Mouse (Mus musculus) left cerebral cortex, adult 8-10 months (tissue): ENCODE results near the gene Plod3. TPM values are rescaled to one million over a fixed set of nuclear protein-coding genes. Genes with fewer than 3 reads are reported as not detected.
A peak's percentile ranks its signal among the peaks of the same experiment; 100 is the strongest.

Experiments
- DNase-seq, 2 experiments: peaks; one replicate each; pipeline ENCODE4 v3.0.0; 2022; ENCODE audit warnings: low spot score in 2 of 2
- total RNA-seq, 4 experiments: library from RNA; stranded (reverse); gene quantifications; 2 replicates each; pipeline ENCODE4 v1.2.4; 2022

Plod3 gene
- total RNA-seq, 4 experiments from 2014 or later = 27.9 to 43.3 (median 34.2) TPM

- DNase-seq = no peak
Observed at GRCm38 (mm10) chr5:137015913-137016312, 29.1 kb downstream of the Plod3 start.

DNA sequence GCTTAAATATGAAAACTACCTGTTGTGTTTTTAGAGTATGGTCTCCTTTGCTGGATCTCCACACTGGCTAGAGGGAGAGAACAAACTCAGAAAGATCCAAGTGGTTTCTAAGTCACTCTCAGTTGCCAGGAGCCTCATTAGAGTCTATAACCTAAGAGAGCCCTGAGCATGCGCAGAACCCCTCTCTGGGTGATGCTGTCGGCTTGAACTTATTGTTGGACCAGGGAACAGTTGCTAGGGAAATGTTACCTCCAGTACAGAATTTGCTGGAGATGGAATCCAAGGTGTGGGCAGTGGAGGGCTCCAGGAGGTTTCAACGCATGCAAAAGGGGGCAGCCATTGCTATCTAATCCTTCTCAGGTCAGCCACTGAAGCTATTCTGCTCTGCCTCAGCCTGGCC, 37.5 kb downstream of the Plod3 start:
- no peak for DNase-seq

GRCm38 (mm10) chr5:137025132-137025531, 38.3 kb downstream of the Plod3 start:
- peak; percentile 59 to 78 for DNase-seq

DNA sequence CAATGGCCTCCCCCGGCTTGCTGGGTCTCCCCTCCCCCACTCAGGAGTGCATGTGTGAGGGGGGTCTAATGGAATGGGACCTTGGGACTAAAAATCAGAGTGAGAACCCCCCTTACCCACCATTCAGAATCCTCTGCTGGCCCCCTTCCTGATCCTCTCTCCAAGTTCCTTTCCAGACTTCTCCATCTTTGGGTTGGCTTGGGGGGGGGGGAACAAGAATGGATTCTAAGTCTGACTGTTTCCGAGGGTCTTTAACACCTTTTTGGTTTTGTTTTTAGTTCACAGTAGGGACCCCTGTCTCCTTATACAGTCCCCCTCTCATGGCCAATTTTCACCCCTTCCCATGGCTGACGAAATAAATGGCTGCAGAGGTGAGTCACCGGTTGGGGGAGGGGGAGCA, 39.3 kb downstream of the Plod3 start, which contains the start of gene Vgf:
TSS of gene Vgf (plus strand) at position 301 of the 400 bp plus-strand sequence.
- DNase-seq = no peak

GRCm38 (mm10) chr5:137028561-137029272, 41.9 kb downstream of the Plod3 start:
- no peak for DNase-seq

DNA sequence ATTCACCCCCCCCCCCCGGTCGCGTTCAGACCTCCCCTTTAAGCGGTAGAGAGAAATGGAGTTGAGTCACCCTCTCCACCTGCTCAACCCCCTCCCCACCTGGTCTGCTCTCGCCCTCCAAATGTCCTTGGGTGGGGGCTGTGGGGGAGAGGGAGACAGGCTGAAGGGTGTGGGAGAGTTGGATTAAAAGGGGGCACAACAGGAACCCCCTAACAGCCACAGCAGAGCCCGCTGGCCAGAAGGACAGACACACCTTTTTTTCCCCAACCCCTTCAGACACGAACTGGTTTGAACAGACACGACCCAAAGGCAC, 42.4 kb downstream of the Plod3 start:
- DNase-seq = no peak

- peak; percentile 91 to 93 for DNase-seq
Observed at GRCm38 (mm10) chr5:137029643-137030415, 43.0 kb downstream of the Plod3 start.

DNA sequence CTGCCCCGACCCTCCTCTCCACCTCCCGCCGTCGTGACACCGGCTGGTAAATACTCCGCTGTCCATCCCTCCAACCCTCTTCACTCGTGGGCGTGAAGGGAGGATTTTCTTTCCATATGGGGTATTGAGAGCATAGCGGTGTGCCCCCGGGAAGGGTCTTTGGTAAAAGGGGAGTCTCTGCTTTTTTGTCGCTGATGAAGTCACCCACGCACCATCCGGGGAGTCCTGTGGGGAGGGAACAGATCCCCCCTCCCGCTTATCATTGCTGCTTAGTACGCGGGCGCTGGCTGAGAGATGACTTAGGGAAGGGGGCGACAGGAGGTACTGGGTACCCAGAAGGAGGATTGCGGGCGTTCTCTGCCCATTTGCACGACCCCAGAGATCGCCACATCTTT, 43.6 kb downstream of the Plod3 start:
- peak; percentile 51 to 65 for DNase-seq

DNA sequence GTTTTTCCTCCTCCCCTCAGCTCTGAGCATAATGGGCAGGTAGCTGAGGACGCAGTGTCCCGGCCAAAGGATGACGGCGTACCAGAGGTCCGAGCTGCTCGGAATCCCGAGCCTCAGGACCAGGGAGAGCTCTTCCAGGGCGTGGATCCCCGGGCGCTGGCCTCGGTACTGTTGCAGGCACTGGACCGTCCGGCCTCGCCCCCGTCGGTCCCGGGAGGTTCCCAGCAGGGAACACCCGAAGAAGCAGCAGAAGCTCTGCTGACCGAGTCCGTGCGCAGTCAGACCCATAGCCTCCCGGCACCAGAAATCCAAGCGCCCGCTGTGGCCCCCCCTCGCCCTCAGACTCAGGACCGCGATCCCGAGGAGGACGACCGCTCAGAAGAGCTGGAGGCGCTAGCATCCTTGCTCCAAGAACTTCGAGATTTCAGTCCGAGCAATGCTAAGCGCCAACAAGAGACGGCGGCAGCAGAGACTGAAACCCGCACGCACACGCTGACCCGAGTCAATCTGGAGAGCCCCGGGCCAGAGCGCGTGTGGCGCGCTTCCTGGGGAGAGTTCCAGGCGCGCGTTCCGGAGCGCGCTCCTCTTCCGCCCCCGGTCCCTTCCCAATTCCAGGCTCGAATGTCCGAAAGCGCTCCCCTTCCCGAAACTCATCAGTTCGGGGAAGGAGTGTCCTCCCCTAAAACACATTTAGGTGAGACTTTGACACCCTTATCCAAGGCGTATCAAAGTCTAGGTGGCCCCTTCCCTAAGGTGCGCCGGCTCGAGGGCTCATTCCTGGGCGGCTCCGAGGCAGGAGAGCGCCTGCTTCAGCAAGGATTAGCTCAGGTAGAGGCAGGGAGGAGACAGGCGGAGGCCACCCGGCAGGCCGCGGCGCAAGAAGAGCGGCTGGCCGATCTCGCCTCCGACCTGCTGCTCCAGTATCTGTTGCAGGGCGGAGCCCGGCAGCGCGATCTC, 44.5 kb downstream of the Plod3 start:
- no peak for DNase-seq

GRCm38 (mm10) chr5:137032033-137032421, 45.2 kb downstream of the Plod3 start:
- peak; percentile 50 to 61 for DNase-seq

DNA sequence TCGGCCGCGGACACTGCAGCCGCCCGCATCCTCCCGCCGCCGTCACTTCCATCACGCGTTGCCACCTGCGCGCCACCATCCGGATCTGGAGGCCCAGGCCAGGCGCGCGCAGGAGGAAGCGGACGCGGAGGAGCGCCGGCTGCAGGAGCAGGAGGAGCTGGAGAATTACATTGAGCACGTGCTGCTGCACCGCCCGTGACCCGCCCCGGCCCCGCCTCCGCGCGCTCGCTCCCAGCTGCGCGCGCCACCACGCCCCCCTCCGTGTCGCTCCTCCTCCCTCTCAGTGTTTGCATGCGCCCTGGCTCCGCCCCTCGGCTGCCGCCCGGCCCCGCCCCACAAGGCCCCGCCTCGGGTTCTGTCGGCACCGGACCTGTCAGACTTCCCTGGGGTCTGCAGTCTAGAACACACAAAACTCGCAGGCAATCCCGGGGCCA, 45.8 kb downstream of the Plod3 start:
- peak; percentile 66 to 84 for DNase-seq

DNA sequence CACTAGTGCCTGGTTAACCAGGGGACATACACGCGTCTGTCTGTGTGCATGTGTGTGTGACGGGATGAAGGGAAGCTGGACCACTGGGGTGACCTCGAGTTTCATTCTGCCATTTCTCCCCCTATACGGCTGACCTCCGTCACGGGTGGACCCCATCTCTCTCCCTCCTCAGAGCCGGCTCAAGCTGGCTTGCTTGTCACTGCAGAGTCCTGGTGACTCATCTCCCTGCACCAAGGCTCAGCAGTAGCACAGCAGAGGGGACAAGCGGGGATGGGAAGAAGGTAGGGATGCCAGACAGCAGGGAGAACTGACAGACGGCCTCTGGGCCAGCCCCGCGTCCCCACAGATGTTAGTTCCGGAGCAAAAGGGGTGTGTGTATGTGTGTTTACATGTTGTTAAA, 49.4 kb downstream of the Plod3 start:
- peak in 1 of 2 experiments; percentile 59 for DNase-seq

- DNase-seq = no peak
Observed at GRCm38 (mm10) chr5:137039453-137039852, 52.6 kb downstream of the Plod3 start.

GRCm38 (mm10) chr5:137041442-137041841, 54.6 kb downstream of the Plod3 start:
- DNase-seq = no peak

- DNase-seq = no peak
Observed at GRCm38 (mm10) chr5:137043997-137044396, 57.2 kb downstream of the Plod3 start.

DNA sequence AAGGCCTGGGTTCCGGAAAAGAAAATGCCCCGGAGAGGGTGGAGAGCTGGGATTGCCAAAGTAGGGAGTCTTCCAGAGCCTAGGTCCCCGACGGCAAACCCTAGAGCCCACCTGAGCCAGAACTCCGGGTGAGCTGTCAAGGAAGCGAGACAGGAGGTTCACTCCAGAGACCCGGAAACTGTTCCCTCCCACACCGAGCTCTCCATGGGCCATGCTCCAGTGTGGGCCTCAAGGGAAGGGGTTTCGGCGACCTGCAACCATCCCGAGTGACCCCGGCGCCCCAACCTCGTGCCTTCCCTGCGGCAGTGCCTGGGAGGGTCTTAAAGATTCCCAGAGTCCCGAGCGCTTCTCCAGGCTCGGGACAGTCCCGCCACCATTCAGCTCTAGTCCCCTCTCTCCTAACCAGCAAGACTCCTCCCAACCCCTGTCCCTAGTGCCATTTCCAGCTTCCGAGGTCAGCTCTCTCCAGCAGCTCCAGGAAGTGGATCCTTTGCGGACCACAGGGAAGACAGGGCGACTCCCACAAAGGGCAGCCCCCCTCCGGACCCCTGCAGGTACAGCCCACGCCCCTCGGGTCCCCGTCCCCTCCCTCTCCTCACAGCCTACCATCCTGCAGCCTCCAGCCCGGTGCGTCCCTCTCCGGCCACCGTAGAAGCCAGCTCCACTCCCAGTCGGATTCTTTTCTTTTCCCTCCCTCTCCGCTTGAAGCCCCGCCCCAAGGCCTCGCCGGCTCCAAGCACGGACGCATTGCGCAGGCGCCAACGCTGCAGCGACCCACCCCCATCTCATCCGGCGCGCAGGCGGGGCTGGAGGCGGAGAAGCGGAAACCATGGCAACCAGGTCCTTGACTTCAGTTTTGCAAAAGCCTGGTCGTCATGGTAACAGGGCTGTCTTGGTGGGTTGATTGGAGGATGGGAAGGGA, 58.8 kb downstream of the Plod3 start, which contains the start of gene Ap1s1:
TSS of gene Ap1s1 (minus strand) at position 734 of the 922 bp plus-strand sequence.
- DNase-seq = peak; percentile 94 to 98
